Mouse (Mus musculus): ENCODE results near the gene Brpf3. TPM values are rescaled to one million over a fixed set of nuclear protein-coding genes. Genes with fewer than 3 reads are reported as not detected.
"Not testable (repeated sequence)": the region's sequence is repeated elsewhere in the genome, so short reads cannot be mapped to it uniquely, and the experiment has no call there.

Gene Brpf3
- polyA plus RNA-seq, 1 experiment = 134 TPM

DNA sequence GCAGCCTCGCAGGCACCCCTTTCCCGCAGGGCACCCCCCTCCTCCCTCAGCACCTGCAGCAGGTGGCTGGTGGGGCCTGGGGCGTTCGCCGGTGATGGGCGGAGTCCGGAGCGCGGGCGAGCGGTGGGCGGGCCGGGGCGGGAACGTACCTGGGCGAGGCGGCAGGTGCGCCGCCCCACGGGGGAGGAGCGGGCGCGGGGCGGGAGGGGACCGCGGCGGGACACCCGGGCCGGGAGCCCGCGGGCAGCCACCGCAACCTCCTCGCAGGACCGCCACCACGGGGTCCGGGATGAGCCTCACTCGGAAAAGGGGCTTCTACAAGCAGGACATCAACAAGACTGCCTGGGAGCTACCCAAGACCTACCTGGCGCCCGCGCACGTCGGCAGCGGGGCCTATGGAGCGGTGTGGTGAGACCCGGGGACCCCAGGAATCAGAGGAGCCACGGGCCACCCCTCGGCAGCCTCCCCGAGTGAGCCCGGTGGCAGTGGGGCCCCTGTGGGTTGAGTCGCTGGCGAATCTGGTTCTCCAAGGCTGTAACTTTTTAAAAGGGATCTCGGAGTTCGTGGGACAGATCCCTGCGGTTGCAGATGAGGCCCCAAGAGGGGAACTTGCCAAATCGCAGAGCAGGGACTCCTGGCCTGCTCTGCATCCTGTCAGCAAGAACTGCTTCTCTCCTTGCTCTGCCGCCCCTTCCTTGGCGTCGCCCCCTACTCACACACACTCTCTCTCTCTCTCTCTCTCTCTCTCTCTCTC lies 31.6 kb upstream of the Brpf3 start, which contains the start of gene Mapk13:
Gene Mapk13, plus strand, starts transcription at position 177 of the 754 bp plus-strand sequence.
- Histone ChIP-seq H3K27ac (ENCODE audit: control insufficient read depth, insufficient read depth, low read depth, low read length) (no peak within 1 kb of the TSS), H3K4me3 (ENCODE audit: control insufficient read depth, low read depth, low read length) (peak within 1 kb of the TSS; percentile 52), H3K27me3 (ENCODE audit: control insufficient read depth, insufficient read depth, low read length) (no peaks in the 10 kb centered on the region), H3K36me3 (ENCODE audit: control insufficient read depth, insufficient read depth, low read length) (no peaks in the 10 kb centered on the region), H3K4me1 (ENCODE audit: control insufficient read depth, insufficient read depth, low read length) (peaks cover 13% of the 10 kb centered on the region)
- TF ChIP-seq CTCF (IDR thresholded peaks at IDR 0.05; ENCODE audit: control insufficient read depth, insufficient read depth, insufficient replicate concordance, low read depth, low read length) (no peak), POLR2A (IDR thresholded peaks at IDR 0.05; ENCODE audit: control insufficient read depth, low read depth, low read length) (no peak)

DNA sequence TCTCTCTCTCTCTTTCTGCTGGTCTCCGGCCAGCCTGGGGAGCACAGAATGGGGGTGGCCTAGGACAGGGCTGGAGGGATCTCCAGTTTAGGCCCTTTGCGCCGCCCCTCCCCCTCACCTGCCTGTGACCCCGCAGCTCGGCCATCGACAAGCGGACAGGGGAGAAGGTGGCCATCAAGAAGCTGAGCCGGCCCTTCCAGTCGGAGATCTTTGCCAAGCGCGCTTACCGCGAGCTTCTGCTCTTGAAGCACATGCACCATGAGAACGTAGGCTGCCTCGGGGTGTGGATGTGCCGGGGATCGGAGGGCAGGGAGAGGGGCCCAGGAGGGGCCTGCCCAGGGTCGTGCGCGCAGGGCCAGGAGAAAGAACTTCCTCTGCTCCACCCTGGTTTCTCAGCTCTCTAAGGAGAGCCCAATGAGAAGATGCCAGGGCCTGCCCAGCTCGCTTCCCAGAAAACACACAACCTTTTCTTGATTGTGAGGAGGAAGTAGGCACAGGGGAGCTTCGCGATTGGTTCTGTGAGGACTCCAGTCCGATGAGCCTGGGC lies 30.9 kb upstream of the Brpf3 start:
- peaks cover 13% of the 10 kb centered on the region for H3K4me1 ChIP-seq (ENCODE audit: control insufficient read depth, insufficient read depth, low read length)
- H3K36me3 ChIP-seq (ENCODE audit: control insufficient read depth, insufficient read depth, low read length) = no peaks in the 10 kb centered on the region
- H3K27ac ChIP-seq (ENCODE audit: control insufficient read depth, insufficient read depth, low read depth, low read length) = no peak overlapping the region
- no peak for TF ChIP-seq CTCF (IDR thresholded peaks at IDR 0.05; ENCODE audit: control insufficient read depth, insufficient read depth, insufficient replicate concordance, low read depth, low read length)
- TF ChIP-seq POLR2A (IDR thresholded peaks at IDR 0.05; ENCODE audit: control insufficient read depth, low read depth, low read length) = no peak
- H3K4me3 ChIP-seq (ENCODE audit: control insufficient read depth, low read depth, low read length) = peak overlapping the region; percentile 52
- no peaks in the 10 kb centered on the region for H3K27me3 ChIP-seq (ENCODE audit: control insufficient read depth, insufficient read depth, low read length)

DNA sequence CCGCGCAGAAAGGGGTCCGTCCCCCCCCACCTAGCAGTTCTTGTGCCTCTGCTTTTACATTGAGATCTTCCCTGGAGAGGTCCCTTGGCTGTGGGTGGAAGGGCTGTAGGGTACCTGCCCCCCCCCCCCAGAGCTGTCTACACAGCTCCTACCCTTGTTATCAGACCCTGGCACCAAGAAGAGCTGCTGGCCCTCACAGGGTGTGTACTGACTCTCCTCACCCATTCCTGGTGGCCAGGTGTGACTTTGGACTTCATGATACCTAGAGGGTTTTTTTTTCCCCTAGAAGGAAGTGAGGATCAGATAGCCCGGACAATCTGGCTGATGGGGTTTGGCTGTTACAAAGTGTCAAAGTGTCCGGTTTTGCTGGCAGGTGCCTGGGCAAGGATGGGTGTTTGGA lies 29.6 kb upstream of the Brpf3 start:
- no peak overlapping the region for H3K27ac ChIP-seq (ENCODE audit: control insufficient read depth, insufficient read depth, low read depth, low read length)
- no peak for TF ChIP-seq CTCF (IDR thresholded peaks at IDR 0.05; ENCODE audit: control insufficient read depth, insufficient read depth, insufficient replicate concordance, low read depth, low read length)
- TF ChIP-seq POLR2A (IDR thresholded peaks at IDR 0.05; ENCODE audit: control insufficient read depth, low read depth, low read length) = no peak
- H3K4me1 ChIP-seq (ENCODE audit: control insufficient read depth, insufficient read depth, low read length) = peaks cover 13% of the 10 kb centered on the region
- no peak overlapping the region for H3K4me3 ChIP-seq (ENCODE audit: control insufficient read depth, low read depth, low read length)
- H3K36me3 ChIP-seq (ENCODE audit: control insufficient read depth, insufficient read depth, low read length) = no peaks in the 10 kb centered on the region
- H3K27me3 ChIP-seq (ENCODE audit: control insufficient read depth, insufficient read depth, low read length) = no peaks in the 10 kb centered on the region

- H3K36me3 ChIP-seq (ENCODE audit: control insufficient read depth, insufficient read depth, low read length); H3K4me3 ChIP-seq (ENCODE audit: control insufficient read depth, low read depth, low read length); H3K27me3 ChIP-seq (ENCODE audit: control insufficient read depth, insufficient read depth, low read length); H3K27ac ChIP-seq (ENCODE audit: control insufficient read depth, insufficient read depth, low read depth, low read length): not testable (repeated sequence)
- peaks cover 11% of the 10 kb centered on the region for H3K4me1 ChIP-seq (ENCODE audit: control insufficient read depth, insufficient read depth, low read length)
- peak; percentile 46; the same call in 1 of the 2 replicates for TF ChIP-seq CTCF (IDR thresholded peaks at IDR 0.05; ENCODE audit: control insufficient read depth, insufficient read depth, insufficient replicate concordance, low read depth, low read length)
These were observed 26.6 kb upstream of the Brpf3 start for GRCm38 (mm10) chr17:28774303-28774702.

GRCm38 (mm10) chr17:28775161-28775560 lies 25.7 kb upstream of the Brpf3 start:
- no peaks in the 10 kb centered on the region for H3K27me3 ChIP-seq (ENCODE audit: control insufficient read depth, insufficient read depth, low read length)
- no peak for TF ChIP-seq CTCF (IDR thresholded peaks at IDR 0.05; ENCODE audit: control insufficient read depth, insufficient read depth, insufficient replicate concordance, low read depth, low read length)
- no peak for TF ChIP-seq POLR2A (IDR thresholded peaks at IDR 0.05; ENCODE audit: control insufficient read depth, low read depth, low read length)
- no peak overlapping the region for H3K4me3 ChIP-seq (ENCODE audit: control insufficient read depth, low read depth, low read length)
- H3K27ac ChIP-seq (ENCODE audit: control insufficient read depth, insufficient read depth, low read depth, low read length) = no peak overlapping the region
- no peaks in the 10 kb centered on the region for H3K36me3 ChIP-seq (ENCODE audit: control insufficient read depth, insufficient read depth, low read length)
- peaks cover 3% of the 10 kb centered on the region; the same call in 1 of the 2 replicates for H3K4me1 ChIP-seq (ENCODE audit: control insufficient read depth, insufficient read depth, low read length)

DNA sequence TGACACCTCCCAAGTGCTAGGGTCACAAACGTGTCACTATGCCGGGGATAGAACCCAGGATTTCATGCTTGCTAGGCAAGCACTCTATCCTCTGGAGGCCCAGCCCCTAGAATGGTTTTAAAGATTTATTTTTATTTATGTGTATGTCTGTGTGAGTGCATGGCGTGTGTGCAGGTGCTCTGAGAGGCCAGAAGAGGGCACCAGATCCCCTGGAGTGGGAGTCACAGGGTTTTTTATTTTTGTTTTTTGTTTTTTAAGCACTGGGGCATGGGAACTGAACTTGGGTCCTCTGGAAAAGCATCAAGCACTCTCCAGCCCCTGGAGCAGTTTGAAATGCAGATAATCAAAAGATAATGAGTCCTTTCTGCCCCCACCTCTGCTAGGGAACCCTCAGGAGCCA lies 24.1 kb upstream of the Brpf3 start:
- Histone ChIP-seq H3K36me3 (ENCODE audit: control insufficient read depth, insufficient read depth, low read length) (no peaks in the 10 kb centered on the region), H3K4me1 (ENCODE audit: control insufficient read depth, insufficient read depth, low read length) (peaks cover 6% of the 10 kb centered on the region; the same call in 1 of the 2 replicates), H3K27me3 (ENCODE audit: control insufficient read depth, insufficient read depth, low read length) (no peaks in the 10 kb centered on the region), H3K27ac (ENCODE audit: control insufficient read depth, insufficient read depth, low read depth, low read length) (no peak overlapping the region), H3K4me3 (ENCODE audit: control insufficient read depth, low read depth, low read length) (no peak overlapping the region)
- TF ChIP-seq CTCF (IDR thresholded peaks at IDR 0.05; ENCODE audit: control insufficient read depth, insufficient read depth, insufficient replicate concordance, low read depth, low read length) (peak; percentile 24; the same call in 1 of the 2 replicates), POLR2A (IDR thresholded peaks at IDR 0.05; ENCODE audit: control insufficient read depth, low read depth, low read length) (no peak)

- Histone ChIP-seq H3K4me3 (ENCODE audit: control insufficient read depth, low read depth, low read length) (no peak overlapping the region), H3K27me3 (ENCODE audit: control insufficient read depth, insufficient read depth, low read length) (no peaks in the 10 kb centered on the region), H3K4me1 (ENCODE audit: control insufficient read depth, insufficient read depth, low read length) (peaks cover 6% of the 10 kb centered on the region; the same call in 1 of the 2 replicates), H3K36me3 (ENCODE audit: control insufficient read depth, insufficient read depth, low read length) (no peaks in the 10 kb centered on the region), H3K27ac (ENCODE audit: control insufficient read depth, insufficient read depth, low read depth, low read length) (no peak overlapping the region)
- no peak for TF ChIP-seq CTCF (IDR thresholded peaks at IDR 0.05; ENCODE audit: control insufficient read depth, insufficient read depth, insufficient replicate concordance, low read depth, low read length)
These were observed 23.5 kb upstream of the Brpf3 start for GRCm38 (mm10) chr17:28777231-28778005.
